Mouse (Mus musculus) adipose tissue, adult 10 weeks (tissue): ENCODE data around the gene Gm32742. TPM values are rescaled to one million over a fixed set of nuclear protein-coding genes. Genes with fewer than 3 reads are reported as not detected.

Source experiments
- polyA plus RNA-seq: library from polyadenylated mRNA; stranded (reverse); fragments of 350-450 nt; fragmentation: Illumina TruSeq; extraction: RNeasy Lipid Tissue Mini Kit (QIAGEN cat#74804); gene quantifications from one replicate; pipeline ENCODE4 v1.2.3, GENCODE M21; 2014; ENCODE audit warnings: low read depth, low replicate concordance

Gene Gm32742
- 0.29 TPM for polyA plus RNA-seq

DNA sequence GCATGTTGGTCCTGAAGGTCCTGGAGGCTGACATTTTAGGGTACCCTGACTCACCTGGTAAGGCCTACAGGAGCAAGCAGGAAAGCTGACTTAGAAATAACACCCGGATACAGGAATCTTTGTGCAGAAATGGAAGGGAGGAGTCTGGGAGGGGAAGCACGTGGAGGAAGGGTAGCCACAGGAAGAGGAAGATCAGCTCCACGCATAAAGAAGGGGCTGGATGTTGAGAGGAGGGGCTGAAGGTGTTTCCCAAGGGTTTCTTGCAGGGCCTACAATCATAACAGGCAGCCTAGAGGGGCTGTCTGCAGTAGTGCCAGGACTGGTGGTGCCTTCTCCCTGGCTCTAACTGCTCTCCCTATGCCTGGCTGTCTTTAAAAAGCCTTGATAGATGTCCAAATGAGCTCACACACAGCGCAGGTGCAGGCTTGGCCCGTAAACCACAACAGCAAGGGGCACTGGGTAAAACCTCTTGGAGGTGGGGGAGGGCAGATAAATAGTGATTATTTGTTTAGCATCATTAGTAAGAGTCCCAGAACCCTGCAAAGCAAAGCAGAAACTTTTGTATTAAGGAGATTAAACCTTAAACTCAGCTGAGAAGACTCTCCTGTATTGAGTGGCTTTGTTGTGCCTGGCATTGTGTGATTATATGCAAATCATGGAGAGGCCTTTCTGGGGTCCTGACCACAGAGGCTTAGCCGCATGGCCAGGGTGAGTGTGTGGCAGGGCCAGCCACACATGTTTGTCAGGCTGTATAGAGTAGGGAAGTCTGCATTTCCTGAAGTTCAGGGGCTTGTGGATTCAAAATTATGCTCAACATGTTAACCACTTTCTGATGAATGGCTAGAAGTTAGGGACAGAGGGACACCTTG is at the start of gene Gm32742:
Gm32742 (minus strand) TSS at position 206 of the 869 bp plus-strand sequence.

DNA sequence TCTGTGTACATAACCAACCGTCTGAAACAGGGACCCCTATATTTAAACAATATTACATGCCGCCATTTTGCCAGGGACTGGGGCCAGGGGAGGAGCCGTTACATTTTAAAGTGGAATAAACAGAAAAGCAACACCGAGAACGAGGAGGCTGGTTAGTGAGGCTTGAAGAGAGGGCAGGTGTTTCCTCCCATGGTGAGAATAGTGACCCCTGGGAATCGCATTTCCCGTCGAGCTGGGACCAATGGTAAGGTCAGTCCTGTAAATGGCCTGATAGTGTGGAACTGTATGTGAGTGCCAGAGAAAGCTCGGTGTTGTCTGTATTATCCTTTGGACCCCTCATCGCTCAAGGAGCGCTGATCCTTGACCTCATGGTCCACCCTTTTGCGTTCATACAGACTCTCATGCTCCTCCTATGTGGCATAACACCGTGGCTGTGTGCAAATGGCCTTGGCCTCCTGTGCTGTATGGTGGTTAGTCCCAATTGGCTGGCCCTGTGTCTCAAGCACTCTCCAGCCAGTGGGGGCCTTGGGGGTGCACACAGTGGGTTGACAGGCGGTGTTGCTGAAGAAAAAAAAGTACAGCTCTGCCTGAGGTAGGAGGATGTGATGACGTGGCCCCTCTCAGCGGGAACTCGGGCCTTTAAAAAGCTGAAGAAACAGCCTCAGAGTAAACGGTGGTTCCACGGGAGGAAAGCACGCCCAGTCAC is 47.9 kb upstream of the Gm32742 start, which contains the start of gene Pou2af1:
Pou2af1 (plus strand) TSS at position 686 of the 706 bp plus-strand sequence.

DNA sequence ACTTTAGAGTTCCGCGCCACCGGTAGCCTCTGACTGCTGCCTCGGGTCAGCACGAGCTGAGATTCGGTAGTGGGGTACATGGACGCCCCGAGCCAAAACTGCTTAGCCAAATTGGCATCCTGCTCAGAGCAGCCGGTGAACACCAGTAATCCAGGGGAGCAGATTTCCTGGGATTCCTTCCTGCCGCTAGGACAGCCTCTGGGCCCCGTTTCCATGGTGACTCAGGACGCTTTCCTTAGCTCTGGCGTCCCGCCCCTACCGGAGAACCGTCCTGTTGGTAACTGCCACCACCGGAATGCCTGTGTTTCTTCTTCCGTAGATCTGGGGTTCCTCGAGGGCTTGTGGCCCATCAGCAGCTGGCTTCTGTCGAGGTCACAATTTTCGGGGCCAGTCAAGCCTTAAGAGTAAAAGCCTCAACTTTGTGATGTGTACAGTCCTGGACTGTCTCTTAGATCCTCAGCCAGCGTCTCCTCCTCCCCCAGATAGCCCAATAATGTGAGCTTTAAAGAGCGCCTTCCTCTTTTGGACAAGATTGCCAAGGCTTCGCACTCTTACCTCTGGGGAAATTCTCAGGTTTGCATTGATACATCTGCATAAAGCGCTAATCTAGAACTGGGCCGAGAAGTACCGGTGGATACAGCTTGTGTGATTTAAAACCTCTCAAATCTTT is 63.4 kb downstream of the Gm32742 start, which contains the start of gene 4833427G06Rik:
4833427G06Rik (minus strand) TSS at position 323 of the 670 bp plus-strand sequence.

Other genes starting within 250 kb of the Gm32742 start
- 91.3 TPM for gene Sik2, start 156.4 kb downstream of the Gm32742 start, polyA plus RNA-seq
- 0.65 TPM for gene Btg4, start 104.6 kb downstream of the Gm32742 start, polyA plus RNA-seq
- gene Layn, start 88.4 kb downstream of the Gm32742 start, polyA plus RNA-seq, result 6.4 TPM
- gene 4833427G06Rik, start 63.4 kb downstream of the Gm32742 start, polyA plus RNA-seq, result 2.9 TPM
- gene Pou2af1, start 48.2 kb upstream of the Gm32742 start, polyA plus RNA-seq, result 1.0 TPM
- 13.8 TPM for gene Colca2, start 113.1 kb upstream of the Gm32742 start, polyA plus RNA-seq
- gene 1810046K07Rik, start 163.4 kb upstream of the Gm32742 start, polyA plus RNA-seq, result not detected